Mouse (Mus musculus) intestine, postnatal 0 days (tissue): Measurements from ENCODE around the gene Exo5. TPM values are rescaled to one million over a fixed set of nuclear protein-coding genes. Genes with fewer than 3 reads are reported as not detected.

ENCODE experiments used
- ATAC-seq: fragments of 200-750 bp; cut with Nextera tagmentation; 2 replicates; pipeline ENCODE4 v1.8.0; 2017; ENCODE audit warnings: mild to moderate bottlenecking, moderate TSS enrichment, moderate library complexity
- H3K27ac ChIP-seq: fragments of 300-500 bp; sonication (generic); 2 replicates; pipeline ENCODE4 v1.5.1; 2014; ENCODE audit warnings: mild to moderate bottlenecking, low read depth, low read length, moderate library complexity
- H3K27me3 ChIP-seq: fragments of 300-500 bp; sonication (generic); replicated peaks from 2 replicates; pipeline ENCODE4 v1.6.1; 2014; ENCODE audit warnings: low read length, mixed read lengths; ENCODE audit not compliant: control insufficient read depth, insufficient read depth
- H3K36me3 ChIP-seq: fragments of 300-500 bp; sonication (generic); 2 replicates; pipeline ENCODE4 v1.6.1; 2014; ENCODE audit warnings: mild to moderate bottlenecking, moderate library complexity; ENCODE audit not compliant: control insufficient read depth, insufficient read depth
- H3K4me1 ChIP-seq: fragments of 300-500 bp; sonication (generic); replicated peaks from 2 replicates; pipeline ENCODE4 v1.6.1; 2014; ENCODE audit warnings: antibody characterized with exemption, low read length, mixed read lengths; ENCODE audit not compliant: control insufficient read depth, insufficient read depth
- H3K4me2 ChIP-seq: fragments of 300-500 bp; sonication (generic); replicated peaks from 2 replicates; pipeline ENCODE4 v1.6.1; 2014; ENCODE audit warnings: low read depth, mild to moderate bottlenecking, moderate library complexity
- H3K4me3 ChIP-seq: fragments of 300-500 bp; sonication (generic); 2 replicates; pipeline ENCODE4 v1.5.1; 2014; ENCODE audit warnings: low read depth, low read length
- H3K9ac ChIP-seq: fragments of 300-500 bp; sonication (generic); 2 replicates; pipeline ENCODE4 v1.6.1; 2014; ENCODE audit warnings: mild to moderate bottlenecking, low read depth, low read length
- H3K9me3 ChIP-seq: fragments of 300-500 bp; sonication (generic); 2 replicates; pipeline ENCODE4 v1.6.1; 2016; ENCODE audit warnings: mixed run types; ENCODE audit not compliant: control insufficient read depth
- CTCF ChIP-seq: sonication (generic); IDR thresholded peaks from 2 replicates; pipeline ENCODE4 v1.5.1; 2016; ENCODE audit warnings: low read depth, mild to moderate bottlenecking, control low read depth, antibody characterized with exemption, moderate library complexity
- WGBS: fragments of 180-500 bp; shearing (Covaris S2); extraction: QIAGEN DNeasy Blood & Tissue Kit; methylation state at CpG from one replicate; pipeline ENCODE4 v1.1.7; 2014; 5-methylcytosine and 5-hydroxymethylcytosine counted together
- polyA plus RNA-seq: library from polyadenylated mRNA; unstranded; fragments of >200 nt; fragmentation: Nextera tagmentation; extraction: Ambion mirVana; gene quantifications from 2 replicates; pipeline ENCODE4 v1.2.1, GENCODE M21; 2015

Gene Exo5
- polyA plus RNA-seq, 1 experiment from 2014 or later = 12.3 TPM

- no peaks in the 10 kb centered on the region for H3K27me3 ChIP-seq
- no peaks in the 10 kb centered on the region for H3K9me3 ChIP-seq
- no peaks in the 10 kb centered on the region for H3K4me1 ChIP-seq
- no peak for ATAC-seq
- H3K4me2 ChIP-seq = no peak overlapping the region
- H3K36me3 ChIP-seq = no peaks in the 10 kb centered on the region
- no peak overlapping the region for H3K27ac ChIP-seq
- 76% methylated on average over 7 of the region's 7 CpGs for WGBS
- no peak overlapping the region for H3K9ac ChIP-seq
- no peak overlapping the region for H3K4me3 ChIP-seq
- TF ChIP-seq CTCF = no peak
Measured at GRCm38 (mm10) chr4:120895226-120895625, 29.6 kb downstream of the Exo5 start.

- 66% methylated on average over 11 of the region's 11 CpGs for WGBS
- H3K4me3 ChIP-seq = no peak overlapping the region
- H3K36me3 ChIP-seq = no peaks in the 10 kb centered on the region
- H3K4me1 ChIP-seq = no peaks in the 10 kb centered on the region
- H3K27me3 ChIP-seq = no peaks in the 10 kb centered on the region
- no peak overlapping the region for H3K27ac ChIP-seq
- no peak overlapping the region for H3K4me2 ChIP-seq
- H3K9ac ChIP-seq = no peak overlapping the region
- peak; percentile 28; the same call in 1 of the 2 replicates for TF ChIP-seq CTCF
- no peaks in the 10 kb centered on the region for H3K9me3 ChIP-seq
- no peak for ATAC-seq
Measured at GRCm38 (mm10) chr4:120894584-120894983, 30.2 kb downstream of the Exo5 start.

- 64% methylated on average over 11 of the region's 11 CpGs for WGBS
- no peak for TF ChIP-seq CTCF
- no peaks in the 10 kb centered on the region for H3K9me3 ChIP-seq
- no peak for ATAC-seq
- H3K4me2 ChIP-seq = no peak overlapping the region
- no peak overlapping the region for H3K4me3 ChIP-seq
- no peaks in the 10 kb centered on the region for H3K27me3 ChIP-seq
- H3K9ac ChIP-seq = no peak overlapping the region
- H3K36me3 ChIP-seq = no peaks in the 10 kb centered on the region
- no peak overlapping the region for H3K27ac ChIP-seq
- no peaks in the 10 kb centered on the region for H3K4me1 ChIP-seq
Measured at GRCm38 (mm10) chr4:120893656-120894401, 31.0 kb downstream of the Exo5 start.

GRCm38 (mm10) chr4:120892516-120892915 is 32.3 kb downstream of the Exo5 start:
- Histone ChIP-seq H3K4me1 (no peaks in the 10 kb centered on the region), H3K9me3 (no peaks in the 10 kb centered on the region), H3K27ac (no peak overlapping the region), H3K36me3 (no peaks in the 10 kb centered on the region), H3K9ac (no peak overlapping the region), H3K4me2 (no peak overlapping the region), H3K27me3 (no peaks in the 10 kb centered on the region), H3K4me3 (no peak overlapping the region)
- 33% methylated on average over 1 of the region's 1 CpGs for WGBS
- ATAC-seq = no peak
- no peak for TF ChIP-seq CTCF

- no peak overlapping the region for H3K4me3 ChIP-seq
- no peak overlapping the region for H3K4me2 ChIP-seq
- H3K27ac ChIP-seq = no peak overlapping the region
- H3K9ac ChIP-seq = no peak overlapping the region
- no peaks in the 10 kb centered on the region for H3K9me3 ChIP-seq
- no peaks in the 10 kb centered on the region for H3K4me1 ChIP-seq
- no peak for ATAC-seq
- no peaks in the 10 kb centered on the region for H3K36me3 ChIP-seq
- no peaks in the 10 kb centered on the region for H3K27me3 ChIP-seq
- no peak for TF ChIP-seq CTCF
Measured at GRCm38 (mm10) chr4:120891960-120892359, 32.9 kb downstream of the Exo5 start.

- H3K4me1 ChIP-seq = no peaks in the 10 kb centered on the region
- H3K36me3 ChIP-seq = no peaks in the 10 kb centered on the region
- TF ChIP-seq CTCF = no peak
- no peak overlapping the region for H3K4me3 ChIP-seq
- 69% methylated on average over 11 of the region's 11 CpGs for WGBS
- no peak overlapping the region for H3K4me2 ChIP-seq
- no peaks in the 10 kb centered on the region for H3K27me3 ChIP-seq
- no peak overlapping the region for H3K27ac ChIP-seq
- H3K9ac ChIP-seq = no peak overlapping the region
- no peaks in the 10 kb centered on the region for H3K9me3 ChIP-seq
- ATAC-seq = no peak
Measured at GRCm38 (mm10) chr4:120890754-120891440, 33.9 kb downstream of the Exo5 start.
